16 mouse cellular contexts compared by ENCODE assay signal in genomic region chr5:3633951-3634350, GRCm38 (mm10). TPM values are rescaled to one million over a fixed set of nuclear protein-coding genes. Genes with fewer than 3 reads are reported as not detected.
DNase-seq lines count a peak whose midpoint lies in the region; ATAC-seq and TF ChIP-seq lines count a peak whose summit lies in the region.
"Had no signal": no experiment of that assay in that cellular context is flagged by ENCODE, and none has a peak within 500 bp of the region (broad histone marks: within the 10 kb centered on the region; RNA-seq: fewer than 3 reads in every experiment).

No protein-coding gene starts in this region.

- H3K9me3 ChIP-seq in kidney, postnatal 0 days (replicated peaks; ENCODE audit: low read length): no peaks in the 10 kb centered on the region
- no peaks in the 10 kb centered on the region for H3K9me3 ChIP-seq in stomach, postnatal 0 days (ENCODE audit: control insufficient read depth, low read length)
- H3K9me3 ChIP-seq: heart, embryonic 13.5 days; limb, embryonic 13.5 days had no signal

- TF ChIP-seq POLR2A in thymus, adult 2 months (IDR thresholded peaks at IDR 0.05; ENCODE audit: control insufficient read depth, extremely low read depth, insufficient read depth, low read length, poor library complexity): no peak

- H3K36me3 ChIP-seq in kidney, postnatal 0 days (ENCODE audit: insufficient read depth, low read length): 0 out of 2 replicates have a peak, but pooled peaks cover 15% of the 10 kb centered on the region
- H3K36me3 ChIP-seq in thymus, adult 2 months (ENCODE audit: control insufficient read depth, insufficient read depth, low read length): 0 out of 2 replicates have a peak, but pooled peaks cover 3% of the 10 kb centered on the region
- H3K36me3 ChIP-seq in stomach, postnatal 0 days (ENCODE audit: control insufficient read depth, insufficient read depth, low read length): no peaks in the 10 kb centered on the region

- H3K4me3 ChIP-seq in kidney, postnatal 0 days (replicated peaks; ENCODE audit: low read depth, low read length): no peak overlapping the region
- no peak overlapping the region for H3K4me3 ChIP-seq in thymus, adult 2 months (ENCODE audit: control insufficient read depth, insufficient read depth, low read length)
- H3K4me3 ChIP-seq in stomach, postnatal 0 days (ENCODE audit: low read depth, low read length): no peak overlapping the region
- H3K4me3 ChIP-seq: heart, embryonic 13.5 days; limb, embryonic 13.5 days had no signal

- peak; percentile 27 for DNase-seq in adrenal gland, postnatal 14 days
- DNase-seq in adrenal gland, adult 2 months: no peak
- DNase-seq in kidney, postnatal 0 days (ENCODE audit: low spot score): peak; percentile 7
- DNase-seq in kidney, adult 18-20 months: no peak
- peak; percentile 11 for DNase-seq in thymus, postnatal 25 days
- DNase-seq in thymus, adult 2 months: no peak
- DNase-seq in stomach, postnatal 0 days (ENCODE audit: low spot score): no peak
- DNase-seq in left cerebral cortex, adult 9 months (ENCODE audit: low spot score in 2 of 2): no peak
- DNase-seq: cerebellum, adult 9-11 months; kidney, adult 11 months had no signal

- TF ChIP-seq EP300 in stomach, postnatal 0 days (optimal IDR thresholded peaks at IDR 0.05): no peak

- no peaks in the 10 kb centered on the region for H3K27me3 ChIP-seq in kidney, postnatal 0 days (ENCODE audit: insufficient read depth, low read length)
- no peaks in the 10 kb centered on the region for H3K27me3 ChIP-seq in thymus, adult 2 months (ENCODE audit: control insufficient read depth, insufficient read depth, low read length)
- H3K27me3 ChIP-seq in stomach, postnatal 0 days (ENCODE audit: control insufficient read depth, insufficient read depth, low read length): no peaks in the 10 kb centered on the region
- H3K27me3 ChIP-seq: heart, embryonic 13.5 days; limb, embryonic 13.5 days had no signal

- H3K4me1 ChIP-seq in kidney, postnatal 0 days (replicated peaks; ENCODE audit: insufficient read depth, low read length): no peaks in the 10 kb centered on the region
- H3K4me1 ChIP-seq in thymus, adult 2 months (replicated peaks; ENCODE audit: control insufficient read depth, insufficient read depth, low read length): no peaks in the 10 kb centered on the region
- no peaks in the 10 kb centered on the region for H3K4me1 ChIP-seq in stomach, postnatal 0 days (replicated peaks; ENCODE audit: control insufficient read depth, insufficient read depth)

- no peak overlapping the region for H3K9ac ChIP-seq in kidney, postnatal 0 days (ENCODE audit: low read depth, low read length)
- H3K9ac ChIP-seq in stomach, postnatal 0 days (ENCODE audit: low read length): no peak overlapping the region
- H3K9ac ChIP-seq: heart, embryonic 13.5 days; limb, embryonic 13.5 days had no signal

- TF ChIP-seq CTCF in kidney, postnatal 0 days (IDR thresholded peaks at IDR 0.05; ENCODE audit: low read depth): peak; percentile 55
- no peak for TF ChIP-seq CTCF in thymus, adult 2 months (IDR thresholded peaks at IDR 0.05; ENCODE audit: borderline replicate concordance, control insufficient read depth, extremely low read depth, insufficient read depth, low read length, poor library complexity)
- peak; percentile 56 for TF ChIP-seq CTCF in stomach, postnatal 0 days (IDR thresholded peaks at IDR 0.05; ENCODE audit: low read depth)

- ATAC-seq in kidney, postnatal 0 days (replicated peaks; ENCODE audit: low FRiP score, low read depth): no peak
- ATAC-seq in stomach, postnatal 0 days (ENCODE audit: low FRiP score, low TSS enrichment): no peak

- H3K27ac ChIP-seq in kidney, postnatal 0 days: no peak overlapping the region
- H3K27ac ChIP-seq in thymus, adult 2 months (ENCODE audit: control insufficient read depth, insufficient read depth, low read length): no peak overlapping the region
- no peak overlapping the region for H3K27ac ChIP-seq in stomach, postnatal 0 days (replicated peaks)
- H3K27ac ChIP-seq: heart, embryonic 13.5 days; limb, embryonic 13.5 days had no signal

- 74% methylated on average over 4 of the region's 4 CpGs for WGBS in kidney, postnatal 0 days
- WGBS in thymus, adult 2 months: 82% methylated on average over 4 of the region's 4 CpGs
- WGBS in stomach, postnatal 0 days: 70% methylated on average over 4 of the region's 4 CpGs

- H3K4me2 ChIP-seq in kidney, postnatal 0 days (ENCODE audit: low read length): no peak overlapping the region
- H3K4me2 ChIP-seq in stomach, postnatal 0 days (replicated peaks; ENCODE audit: low read depth): no peak overlapping the region
- H3K4me2 ChIP-seq: heart, embryonic 13.5 days; limb, embryonic 13.5 days had no signal

RNA-seq across cellular contexts. Expression of gene Tmbim7, which starts 17.0 kb away (rescaled TPM):
- not detected in 2 replicates for total RNA-seq in adrenal gland, postnatal 14 days (2021)
- total RNA-seq in adrenal gland, adult 2 months (2021): not detected
- not detected in 2 replicates for polyA plus RNA-seq in adrenal gland, adult 2 months (2012; rRNA removed)
- polyA plus RNA-seq in kidney, postnatal 0 days (2015; fragmentation: Nextera tagmentation; extraction: Ambion mirVana): not detected in 2 replicates
- polyA plus RNA-seq in thymus, adult 2 months (2012; rRNA removed): not detected in 2 replicates
- not detected in 2 replicates for polyA plus RNA-seq in stomach, postnatal 0 days (2015; fragmentation: Nextera tagmentation; extraction: Ambion mirVana)
- total RNA-seq: adrenal gland, adult 18-20 months; neutrophil, adult 5-6 weeks had no signal
- polyA plus RNA-seq: C2C12; forebrain, embryonic 11.5 days; heart, embryonic 13.5 days; limb, embryonic 13.5 days had no signal

RNA-seq across cellular contexts. Expression of gene Gatad1, which starts 23.0 kb away (rescaled TPM):
- 145 and 146 TPM in 2 replicates for total RNA-seq in adrenal gland, postnatal 14 days (2021)
- total RNA-seq in adrenal gland, adult 2 months (2021): 100 to 1,000 TPM; 161 to 197 TPM
- 93.7 and 114 TPM in 2 replicates for polyA plus RNA-seq in adrenal gland, adult 2 months (2012; rRNA removed)
- 85.8 and 88.5 TPM in 2 replicates for polyA plus RNA-seq in kidney, postnatal 0 days (2015; fragmentation: Nextera tagmentation; extraction: Ambion mirVana)
- 37.1 and 52.0 TPM in 2 replicates for polyA plus RNA-seq in thymus, adult 2 months (2012; rRNA removed)
- 40.4 and 40.6 TPM in 2 replicates for polyA plus RNA-seq in stomach, postnatal 0 days (2015; fragmentation: Nextera tagmentation; extraction: Ambion mirVana)

RNA-seq across cellular contexts. Expression of gene Rbm48, which starts 37.6 kb away (rescaled TPM):
- total RNA-seq in adrenal gland, postnatal 14 days (2021): 6.3 and 14.8 TPM in 2 replicates
- total RNA-seq in adrenal gland, adult 2 months (2021): 1 to 10 TPM; 8.8 to 9.4 TPM
- 2.0 and 2.8 TPM in 2 replicates for polyA plus RNA-seq in adrenal gland, adult 2 months (2012; rRNA removed)
- polyA plus RNA-seq in kidney, postnatal 0 days (2015; fragmentation: Nextera tagmentation; extraction: Ambion mirVana): 10.2 and 12.1 TPM in 2 replicates
- polyA plus RNA-seq in thymus, adult 2 months (2012; rRNA removed): 8.9 and 9.7 TPM in 2 replicates
- polyA plus RNA-seq in stomach, postnatal 0 days (2015; fragmentation: Nextera tagmentation; extraction: Ambion mirVana): 7.0 TPM in 2 replicates

RNA-seq across cellular contexts. Expression of gene Pex1, which starts 38.1 kb away (rescaled TPM):
- total RNA-seq in adrenal gland, postnatal 14 days (2021): 26.0 and 27.2 TPM in 2 replicates
- total RNA-seq in adrenal gland, adult 2 months (2021): 10 to 100 TPM; 20.9 to 43.1 TPM
- polyA plus RNA-seq in adrenal gland, adult 2 months (2012; rRNA removed): 6.0 and 8.9 TPM in 2 replicates
- polyA plus RNA-seq in kidney, postnatal 0 days (2015; fragmentation: Nextera tagmentation; extraction: Ambion mirVana): 16.4 and 16.6 TPM in 2 replicates
- polyA plus RNA-seq in thymus, adult 2 months (2012; rRNA removed): 9.4 and 10.2 TPM in 2 replicates
- polyA plus RNA-seq in stomach, postnatal 0 days (2015; fragmentation: Nextera tagmentation; extraction: Ambion mirVana): 6.2 and 8.7 TPM in 2 replicates

Comparison
In these comparisons a context has a peak if more than half of its experiments do, and no peak if none do; other contexts are left out.
1. DNase-seq: peak in adrenal gland, postnatal 14 days (single experiment), kidney, postnatal 0 days (single experiment) and thymus, postnatal 25 days (single experiment); none in adrenal gland, adult 2 months (single experiment), kidney, adult 18-20 months (single experiment), thymus, adult 2 months (single experiment), stomach, postnatal 0 days (single experiment) and left cerebral cortex, adult 9 months (0 of 2).